Mouse (Mus musculus): ENCODE results near the gene Tarsl2. TPM values are rescaled to one million over a fixed set of nuclear protein-coding genes. Genes with fewer than 3 reads are reported as not detected.
A peak's percentile ranks its signal among the peaks of the same experiment; 100 is the strongest.

Gene Tarsl2
- polyA plus RNA-seq (2015; fragmentation: Nextera tagmentation; extraction: Ambion mirVana): 16.4 and 17.4 TPM in 2 replicates

- H3K27me3 ChIP-seq (ENCODE audit: control insufficient read depth, insufficient read depth, low read length): no peaks in the 10 kb centered on the region
- H3K9me3 ChIP-seq (replicated peaks; ENCODE audit: control insufficient read depth, low read length): no peaks in the 10 kb centered on the region; the same call in 1 of the 2 replicates
- peak within 1 kb of the TSS; percentile 75 for H3K9ac ChIP-seq (ENCODE audit: low read length)
- ATAC-seq (replicated peaks; ENCODE audit: extremely low read depth, insufficient read depth, low FRiP score): peak; percentile 93
- WGBS: under 1% methylated on average over 64 of the region's 64 CpGs
- H3K4me3 ChIP-seq (ENCODE audit: low read length): peak within 1 kb of the TSS; percentile 63
- peak within 1 kb of the TSS; percentile 71 for H3K27ac ChIP-seq (ENCODE audit: low read length)
- peak within 1 kb of the TSS; percentile 75 for H3K4me2 ChIP-seq (ENCODE audit: low read depth, low read length)
- peaks cover 19% of the 10 kb centered on the region for H3K36me3 ChIP-seq (ENCODE audit: control insufficient read depth, insufficient read depth)
- H3K4me1 ChIP-seq (ENCODE audit: control insufficient read depth, insufficient read depth, low read length): no peaks in the 10 kb centered on the region; the same call in 1 of the 2 replicates
Measured at GRCm38 (mm10) chr7:65644643-65645351, at the start of gene Tarsl2. Tarsl2 (plus strand) TSS chr7:65644898.

GRCm38 (mm10) chr7:65606124-65606523, 38.6 kb upstream of the Tarsl2 start:
- 52% methylated on average over 3 of the region's 3 CpGs for whole genome bisulfite sequencing
- Histone ChIP-seq H3K4me3 (ENCODE audit: low read length) (no peak overlapping the region), H3K9me3 (replicated peaks; ENCODE audit: control insufficient read depth, low read length) (no peaks in the 10 kb centered on the region), H3K27ac (ENCODE audit: low read length) (no peak overlapping the region), H3K4me1 (ENCODE audit: control insufficient read depth, insufficient read depth, low read length) (no peaks in the 10 kb centered on the region), H3K36me3 (ENCODE audit: control insufficient read depth, insufficient read depth) (no peaks in the 10 kb centered on the region), H3K4me2 (ENCODE audit: low read depth, low read length) (no peak overlapping the region), H3K9ac (ENCODE audit: low read length) (no peak overlapping the region), H3K27me3 (ENCODE audit: control insufficient read depth, insufficient read depth, low read length) (no peaks in the 10 kb centered on the region)
- ATAC-seq (replicated peaks; ENCODE audit: extremely low read depth, insufficient read depth, low FRiP score): peak; percentile 58

GRCm38 (mm10) chr7:65607003-65607402, 37.7 kb upstream of the Tarsl2 start:
- Histone ChIP-seq H3K27me3 (ENCODE audit: control insufficient read depth, insufficient read depth, low read length) (no peaks in the 10 kb centered on the region), H3K9ac (ENCODE audit: low read length) (no peak overlapping the region), H3K9me3 (replicated peaks; ENCODE audit: control insufficient read depth, low read length) (no peaks in the 10 kb centered on the region), H3K4me3 (ENCODE audit: low read length) (no peak overlapping the region), H3K4me2 (ENCODE audit: low read depth, low read length) (no peak overlapping the region), H3K36me3 (ENCODE audit: control insufficient read depth, insufficient read depth) (no peaks in the 10 kb centered on the region), H3K4me1 (ENCODE audit: control insufficient read depth, insufficient read depth, low read length) (no peaks in the 10 kb centered on the region), H3K27ac (ENCODE audit: low read length) (no peak overlapping the region)
- no peak for ATAC-seq (replicated peaks; ENCODE audit: extremely low read depth, insufficient read depth, low FRiP score)
- 84% methylated on average over 5 of the region's 5 CpGs for whole genome bisulfite sequencing

- H3K4me1 ChIP-seq (ENCODE audit: control insufficient read depth, insufficient read depth, low read length): no peaks in the 10 kb centered on the region
- ATAC-seq (replicated peaks; ENCODE audit: extremely low read depth, insufficient read depth, low FRiP score): no peak
- H3K36me3 ChIP-seq (ENCODE audit: control insufficient read depth, insufficient read depth): no peaks in the 10 kb centered on the region
- H3K27ac ChIP-seq (ENCODE audit: low read length): no peak overlapping the region
- H3K27me3 ChIP-seq (ENCODE audit: control insufficient read depth, insufficient read depth, low read length): no peaks in the 10 kb centered on the region
- no peaks in the 10 kb centered on the region for H3K9me3 ChIP-seq (replicated peaks; ENCODE audit: control insufficient read depth, low read length)
- 64% methylated on average over 5 of the region's 5 CpGs for WGBS
- no peak overlapping the region for H3K9ac ChIP-seq (ENCODE audit: low read length)
- no peak overlapping the region for H3K4me3 ChIP-seq (ENCODE audit: low read length)
- no peak overlapping the region for H3K4me2 ChIP-seq (ENCODE audit: low read depth, low read length)
Measured at GRCm38 (mm10) chr7:65610171-65610570, 34.5 kb upstream of the Tarsl2 start.

GRCm38 (mm10) chr7:65610673-65611072, 34.0 kb upstream of the Tarsl2 start:
- Histone ChIP-seq H3K36me3 (ENCODE audit: control insufficient read depth, insufficient read depth) (no peaks in the 10 kb centered on the region), H3K27ac (ENCODE audit: low read length) (no peak overlapping the region), H3K4me3 (ENCODE audit: low read length) (no peak overlapping the region), H3K9ac (ENCODE audit: low read length) (no peak overlapping the region), H3K4me2 (ENCODE audit: low read depth, low read length) (no peak overlapping the region), H3K4me1 (ENCODE audit: control insufficient read depth, insufficient read depth, low read length) (no peaks in the 10 kb centered on the region), H3K9me3 (replicated peaks; ENCODE audit: control insufficient read depth, low read length) (no peaks in the 10 kb centered on the region), H3K27me3 (ENCODE audit: control insufficient read depth, insufficient read depth, low read length) (no peaks in the 10 kb centered on the region)
- ATAC-seq (replicated peaks; ENCODE audit: extremely low read depth, insufficient read depth, low FRiP score): no peak
- 64% methylated on average over 8 of the region's 8 CpGs for WGBS

- H3K9me3 ChIP-seq (replicated peaks; ENCODE audit: control insufficient read depth, low read length): no peaks in the 10 kb centered on the region
- no peak overlapping the region for H3K9ac ChIP-seq (ENCODE audit: low read length)
- 63% methylated on average over 3 of the region's 3 CpGs for WGBS
- no peaks in the 10 kb centered on the region for H3K27me3 ChIP-seq (ENCODE audit: control insufficient read depth, insufficient read depth, low read length)
- ATAC-seq (replicated peaks; ENCODE audit: extremely low read depth, insufficient read depth, low FRiP score): no peak
- no peak overlapping the region for H3K27ac ChIP-seq (ENCODE audit: low read length)
- no peaks in the 10 kb centered on the region for H3K4me1 ChIP-seq (ENCODE audit: control insufficient read depth, insufficient read depth, low read length)
- no peak overlapping the region for H3K4me3 ChIP-seq (ENCODE audit: low read length)
- H3K36me3 ChIP-seq (ENCODE audit: control insufficient read depth, insufficient read depth): no peaks in the 10 kb centered on the region
- H3K4me2 ChIP-seq (ENCODE audit: low read depth, low read length): no peak overlapping the region
Measured at GRCm38 (mm10) chr7:65611298-65611697, 33.4 kb upstream of the Tarsl2 start.

- Histone ChIP-seq H3K27ac (ENCODE audit: low read length) (no peak overlapping the region), H3K4me3 (ENCODE audit: low read length) (no peak overlapping the region), H3K4me1 (ENCODE audit: control insufficient read depth, insufficient read depth, low read length) (no peaks in the 10 kb centered on the region), H3K9me3 (replicated peaks; ENCODE audit: control insufficient read depth, low read length) (no peaks in the 10 kb centered on the region), H3K27me3 (ENCODE audit: control insufficient read depth, insufficient read depth, low read length) (no peaks in the 10 kb centered on the region), H3K4me2 (ENCODE audit: low read depth, low read length) (no peak overlapping the region), H3K9ac (ENCODE audit: low read length) (no peak overlapping the region), H3K36me3 (ENCODE audit: control insufficient read depth, insufficient read depth) (no peaks in the 10 kb centered on the region)
- WGBS: 67% methylated on average over 5 of the region's 5 CpGs
- ATAC-seq (replicated peaks; ENCODE audit: extremely low read depth, insufficient read depth, low FRiP score): no peak
Measured at GRCm38 (mm10) chr7:65613723-65614122, 31.0 kb upstream of the Tarsl2 start.

- WGBS: 70% methylated on average over 1 of the region's 1 CpGs
- no peak overlapping the region for H3K27ac ChIP-seq (ENCODE audit: low read length)
- no peaks in the 10 kb centered on the region for H3K4me1 ChIP-seq (ENCODE audit: control insufficient read depth, insufficient read depth, low read length)
- peaks cover 2% of the 10 kb centered on the region; the same call in 1 of the 2 replicates for H3K27me3 ChIP-seq (ENCODE audit: control insufficient read depth, insufficient read depth, low read length)
- no peak overlapping the region for H3K9ac ChIP-seq (ENCODE audit: low read length)
- H3K4me3 ChIP-seq (ENCODE audit: low read length): no peak overlapping the region
- no peaks in the 10 kb centered on the region for H3K36me3 ChIP-seq (ENCODE audit: control insufficient read depth, insufficient read depth)
- no peaks in the 10 kb centered on the region for H3K9me3 ChIP-seq (replicated peaks; ENCODE audit: control insufficient read depth, low read length)
- no peak overlapping the region for H3K4me2 ChIP-seq (ENCODE audit: low read depth, low read length)
- ATAC-seq (replicated peaks; ENCODE audit: extremely low read depth, insufficient read depth, low FRiP score): no peak
Measured at GRCm38 (mm10) chr7:65618751-65619150, 25.9 kb upstream of the Tarsl2 start.

GRCm38 (mm10) chr7:65620746-65621145, 24.0 kb upstream of the Tarsl2 start:
- Histone ChIP-seq H3K4me1 (ENCODE audit: control insufficient read depth, insufficient read depth, low read length) (no peaks in the 10 kb centered on the region), H3K9ac (ENCODE audit: low read length) (no peak overlapping the region), H3K4me3 (ENCODE audit: low read length) (no peak overlapping the region), H3K36me3 (ENCODE audit: control insufficient read depth, insufficient read depth) (no peaks in the 10 kb centered on the region), H3K9me3 (replicated peaks; ENCODE audit: control insufficient read depth, low read length) (no peaks in the 10 kb centered on the region), H3K27me3 (ENCODE audit: control insufficient read depth, insufficient read depth, low read length) (peaks cover 2% of the 10 kb centered on the region; the same call in 1 of the 2 replicates), H3K4me2 (ENCODE audit: low read depth, low read length) (no peak overlapping the region), H3K27ac (ENCODE audit: low read length) (no peak overlapping the region)
- 70% methylated on average over 7 of the region's 7 CpGs for WGBS
- no peak for ATAC-seq (replicated peaks; ENCODE audit: extremely low read depth, insufficient read depth, low FRiP score)

All from heart, embryonic 16.5 days (tissue).